Mouse (Mus musculus) heart, embryonic 10.5 days (tissue): ENCODE measurements around the gene Olfr1014. TPM values are rescaled to one million over a fixed set of nuclear protein-coding genes. Genes with fewer than 3 reads are reported as not detected.

Source experiments
- DNase-seq: peaks from one replicate; pipeline ENCODE4 v3.0.0-alpha.2; 2017; ENCODE audit warnings: low spot score
- H3K27ac ChIP-seq: fragments of 300-500 bp; sonication (generic); 2 replicates; pipeline ENCODE4 v1.5.1; 2016; ENCODE audit warnings: mild to moderate bottlenecking
- H3K27me3 ChIP-seq: fragments of 300-500 bp; sonication (generic); 2 replicates; pipeline ENCODE4 v1.6.1; 2016; ENCODE audit warnings: mild to moderate bottlenecking; ENCODE audit not compliant: poor library complexity, insufficient read depth, severe bottlenecking
- H3K36me3 ChIP-seq: fragments of 300-500 bp; sonication (generic); 2 replicates; pipeline ENCODE4 v1.6.1; 2016; ENCODE audit warnings: mild to moderate bottlenecking, moderate library complexity
- H3K4me1 ChIP-seq: fragments of 300-500 bp; sonication (generic); 2 replicates; pipeline ENCODE4 v1.6.1; 2016; ENCODE audit warnings: mild to moderate bottlenecking
- H3K4me3 ChIP-seq: fragments of 300-500 bp; sonication (generic); 2 replicates; pipeline ENCODE4 v1.5.1; 2016; ENCODE audit warnings: mild to moderate bottlenecking, moderate library complexity
- H3K9me3 ChIP-seq: fragments of 300-500 bp; sonication (generic); 2 replicates; pipeline ENCODE4 v1.6.1; 2016; ENCODE audit warnings: mild to moderate bottlenecking, moderate library complexity
- WGBS: fragments of 180-500 bp; shearing (Covaris S2); methylation state at CpG from one replicate; pipeline ENCODE4 v1.1.7; 2016; 5-methylcytosine and 5-hydroxymethylcytosine counted together
- polyA plus RNA-seq: library from polyadenylated mRNA; unstranded; fragments of >200 nt; fragmentation: Nextera tagmentation; extraction: Ambion mirVana; gene quantifications from 2 replicates; pipeline ENCODE4 v1.2.1, GENCODE M21; 2016

Olfr1014 gene
- not detected in 2 replicates for polyA plus RNA-seq

DNA sequence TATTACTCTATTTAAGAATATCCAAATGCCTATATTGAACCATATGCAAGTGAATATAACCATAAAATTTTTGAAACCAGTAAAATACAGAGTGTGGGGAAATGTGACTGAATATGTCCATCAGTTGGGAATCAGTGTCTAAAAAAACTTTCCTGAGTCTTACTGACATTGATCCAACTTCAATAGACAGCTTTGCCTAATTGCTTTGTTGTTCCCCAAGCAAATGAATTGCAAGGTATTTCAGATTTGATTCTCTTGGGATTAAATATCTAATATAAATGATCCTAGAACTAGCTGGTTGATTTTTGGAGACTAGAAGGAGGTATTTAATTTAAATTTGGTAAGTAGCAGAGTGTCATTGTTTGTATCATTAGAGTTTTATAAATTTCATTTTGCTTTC lies at the start of gene Olfr1014:
TSS of gene Olfr1014 (plus strand) at position 301 of the 400 bp plus-strand sequence.
- no peak for DNase-seq
- H3K27me3 ChIP-seq, result no peaks in the 10 kb centered on the region
- no peaks in the 10 kb centered on the region for H3K9me3 ChIP-seq
- H3K4me3 ChIP-seq, result no peak within 1 kb of the TSS
- H3K27ac ChIP-seq, result no peak within 1 kb of the TSS
- H3K4me1 ChIP-seq, result no peaks in the 10 kb centered on the region
- H3K36me3 ChIP-seq, result no peaks in the 10 kb centered on the region

DNA sequence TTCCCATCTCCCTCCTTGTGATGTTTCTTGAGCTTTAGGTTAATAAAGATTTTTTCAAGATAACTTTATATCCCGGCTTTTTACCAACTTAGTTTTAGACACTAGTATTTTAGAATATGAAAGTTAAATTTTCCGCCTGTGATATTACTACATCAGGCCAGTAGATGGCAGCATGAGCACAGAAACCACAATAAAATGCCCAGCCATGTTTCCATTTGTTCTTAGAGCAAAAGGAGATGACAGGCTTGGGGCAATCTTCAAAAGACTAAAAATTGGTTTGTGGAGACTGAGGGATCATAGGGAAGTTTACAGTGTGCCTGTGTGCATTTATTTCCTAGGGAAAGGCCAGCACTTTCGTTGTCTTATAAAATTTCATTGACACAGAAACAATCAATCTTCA lies 46.7 kb upstream of the Olfr1014 start:
- no peaks in the 10 kb centered on the region for H3K36me3 ChIP-seq
- no peaks in the 10 kb centered on the region for H3K9me3 ChIP-seq
- H3K4me3 ChIP-seq, result no peak overlapping the region
- WGBS, result 17% methylated on average over 3 of the region's 3 CpGs
- H3K27ac ChIP-seq, result no peak overlapping the region
- no peaks in the 10 kb centered on the region for H3K4me1 ChIP-seq
- no peaks in the 10 kb centered on the region for H3K27me3 ChIP-seq
- DNase-seq, result no peak

DNA sequence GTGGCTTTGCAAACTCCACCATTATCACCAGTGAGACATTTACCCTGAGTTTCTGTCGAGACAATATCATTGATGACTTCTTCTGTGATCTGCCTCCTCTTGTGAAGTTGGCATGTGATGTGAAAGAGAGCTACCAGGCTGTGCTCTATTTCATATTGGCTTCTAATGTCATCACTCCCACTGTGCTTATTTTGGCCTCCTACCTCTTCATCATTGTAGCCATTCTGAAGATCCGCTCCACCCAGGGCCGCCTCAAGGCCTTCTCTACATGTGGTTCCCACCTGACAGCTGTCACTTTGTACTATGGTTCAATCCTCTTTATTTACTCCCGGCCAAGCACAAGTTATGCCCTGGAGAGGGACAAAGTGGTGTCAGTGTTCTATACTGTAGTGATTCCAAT lies 18.7 kb upstream of the Olfr1014 start:
- no peaks in the 10 kb centered on the region for H3K36me3 ChIP-seq
- H3K9me3 ChIP-seq, result no peaks in the 10 kb centered on the region
- no peak for DNase-seq
- no peak overlapping the region for H3K27ac ChIP-seq
- H3K4me1 ChIP-seq, result no peaks in the 10 kb centered on the region
- H3K4me3 ChIP-seq, result no peak overlapping the region
- no peaks in the 10 kb centered on the region for H3K27me3 ChIP-seq
- 77% methylated on average over 4 of the region's 4 CpGs for WGBS

DNA sequence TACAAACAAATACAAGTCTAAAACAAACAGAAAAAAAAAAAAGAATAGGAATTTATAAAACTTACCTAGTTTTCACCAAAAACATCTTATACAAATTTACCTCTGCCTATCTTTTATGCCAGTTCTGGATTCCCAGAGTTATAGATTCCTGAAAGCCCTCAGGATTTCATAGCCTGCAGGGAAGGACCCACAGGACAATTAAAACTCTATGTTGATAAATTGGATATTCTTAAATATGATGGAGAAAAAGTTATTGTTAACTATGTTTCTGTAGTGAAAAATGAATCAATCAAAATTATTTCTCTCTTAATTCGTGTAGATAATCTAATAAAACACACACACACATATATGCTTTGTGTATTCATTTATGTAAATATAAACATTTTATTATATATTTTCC lies 9.8 kb upstream of the Olfr1014 start, which contains the start of gene Olfr1012:
TSS of gene Olfr1012 (minus strand) at position 101 of the 400 bp plus-strand sequence.
- 67% methylated on average over 1 of the region's 1 CpGs for WGBS
- no peaks in the 10 kb centered on the region for H3K27me3 ChIP-seq
- H3K4me3 ChIP-seq, result no peak within 1 kb of the TSS
- H3K9me3 ChIP-seq, result no peaks in the 10 kb centered on the region
- H3K4me1 ChIP-seq, result no peaks in the 10 kb centered on the region
- H3K27ac ChIP-seq, result no peak within 1 kb of the TSS
- DNase-seq, result no peak
- no peaks in the 10 kb centered on the region for H3K36me3 ChIP-seq

DNA sequence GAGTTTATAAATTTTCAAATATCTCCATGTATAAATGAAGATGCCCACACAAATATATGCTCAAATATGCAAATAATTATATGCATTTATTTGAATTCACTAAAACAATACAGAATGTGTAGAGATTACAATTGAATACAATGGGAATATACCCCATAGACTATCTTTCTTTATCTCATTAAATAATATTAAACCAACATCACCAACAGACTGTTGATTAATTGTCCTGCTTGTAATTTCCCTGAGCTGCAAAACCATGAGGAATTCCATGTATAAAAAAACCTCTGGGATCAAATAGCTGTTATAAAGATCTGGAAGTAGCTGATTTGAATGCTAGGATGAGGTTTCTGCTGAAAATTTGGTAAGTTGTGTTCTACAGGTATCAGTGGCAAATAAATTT lies 5.7 kb upstream of the Olfr1014 start, which contains the start of gene Olfr1013:
TSS of gene Olfr1013 (plus strand) at position 301 of the 400 bp plus-strand sequence.
- Histone ChIP-seq H3K27ac (no peak within 1 kb of the TSS), H3K4me3 (no peak within 1 kb of the TSS), H3K27me3 (no peaks in the 10 kb centered on the region), H3K9me3 (no peaks in the 10 kb centered on the region), H3K36me3 (no peaks in the 10 kb centered on the region), H3K4me1 (no peaks in the 10 kb centered on the region)
- no peak for DNase-seq

DNA sequence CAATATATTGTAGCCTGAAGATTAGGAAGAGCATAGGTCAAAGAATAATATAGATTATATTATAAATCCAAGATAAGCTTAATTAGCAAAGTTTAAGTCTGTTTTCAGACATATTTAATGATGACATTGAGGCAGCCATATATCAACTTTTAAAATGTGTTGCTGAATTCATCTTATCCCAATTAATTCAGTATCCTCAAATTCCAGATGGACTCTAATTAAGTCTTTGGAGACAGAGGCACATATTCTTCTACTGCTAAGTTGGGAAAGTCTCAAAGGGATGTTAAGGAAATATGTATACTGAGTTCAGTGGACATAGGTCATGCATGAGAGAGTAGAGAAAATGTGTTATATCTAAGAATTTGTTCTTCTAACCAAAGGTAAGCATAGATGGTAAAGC lies 9.2 kb downstream of the Olfr1014 start, which contains the start of gene Olfr1015:
TSS of gene Olfr1015 (plus strand) at position 301 of the 400 bp plus-strand sequence.
- no peaks in the 10 kb centered on the region for H3K27me3 ChIP-seq
- no peaks in the 10 kb centered on the region for H3K4me1 ChIP-seq
- no peak within 1 kb of the TSS for H3K4me3 ChIP-seq
- H3K27ac ChIP-seq, result no peak within 1 kb of the TSS
- H3K36me3 ChIP-seq, result no peaks in the 10 kb centered on the region
- H3K9me3 ChIP-seq, result no peaks in the 10 kb centered on the region
- DNase-seq, result no peak

DNA sequence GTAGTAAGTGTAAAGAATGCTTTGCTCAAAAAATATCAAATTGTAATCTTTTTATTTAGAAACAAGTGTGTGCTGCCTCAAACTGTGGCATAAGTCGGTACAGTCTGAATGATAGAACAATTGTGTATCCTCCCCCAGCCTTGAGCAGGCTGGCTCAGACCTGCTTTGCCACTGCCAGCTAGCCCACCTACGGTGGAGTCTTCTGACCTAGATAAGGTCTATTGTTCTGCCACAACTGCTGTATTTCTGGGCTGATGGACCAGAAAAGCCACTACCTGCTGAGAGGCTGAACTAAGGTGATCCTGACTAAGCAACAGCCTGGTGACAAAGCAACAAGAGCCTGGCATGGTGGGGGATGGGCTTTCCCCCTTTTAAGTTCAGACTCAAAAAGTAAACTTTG lies 19.8 kb downstream of the Olfr1014 start:
- DNase-seq, result no peak
- 49% methylated on average over 2 of the region's 2 CpGs for whole genome bisulfite sequencing
- Histone ChIP-seq H3K4me3 (no peak overlapping the region), H3K36me3 (no peaks in the 10 kb centered on the region), H3K27ac (no peak overlapping the region), H3K9me3 (no peaks in the 10 kb centered on the region), H3K27me3 (no peaks in the 10 kb centered on the region), H3K4me1 (no peaks in the 10 kb centered on the region)

DNA sequence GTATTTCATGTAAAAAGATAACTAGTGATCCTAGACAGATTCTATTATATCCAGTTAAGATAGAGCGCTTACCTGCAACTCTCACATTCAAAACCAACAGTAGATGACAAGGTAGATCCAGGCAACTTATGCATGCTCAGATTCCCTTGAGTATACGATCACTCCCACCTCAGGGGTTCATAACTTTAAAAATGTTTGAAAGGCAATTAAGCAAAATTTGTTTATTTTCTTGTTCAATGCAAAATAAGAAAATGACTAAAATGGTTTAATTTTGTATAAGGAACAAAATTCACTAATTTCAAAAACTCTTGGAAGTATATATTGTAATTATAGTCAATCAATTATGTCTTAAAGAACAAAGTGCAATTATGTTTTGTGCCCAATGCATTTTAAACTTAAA lies 29.9 kb downstream of the Olfr1014 start, which contains the start of gene Olfr1016:
TSS of gene Olfr1016 (minus strand) at position 101 of the 400 bp plus-strand sequence.
- WGBS, result 84% methylated on average over 2 of the region's 2 CpGs
- no peak within 1 kb of the TSS for H3K4me3 ChIP-seq
- no peaks in the 10 kb centered on the region for H3K27me3 ChIP-seq
- H3K9me3 ChIP-seq, result no peaks in the 10 kb centered on the region
- no peaks in the 10 kb centered on the region for H3K36me3 ChIP-seq
- H3K4me1 ChIP-seq, result no peaks in the 10 kb centered on the region
- no peak within 1 kb of the TSS for H3K27ac ChIP-seq
- DNase-seq, result no peak

DNA sequence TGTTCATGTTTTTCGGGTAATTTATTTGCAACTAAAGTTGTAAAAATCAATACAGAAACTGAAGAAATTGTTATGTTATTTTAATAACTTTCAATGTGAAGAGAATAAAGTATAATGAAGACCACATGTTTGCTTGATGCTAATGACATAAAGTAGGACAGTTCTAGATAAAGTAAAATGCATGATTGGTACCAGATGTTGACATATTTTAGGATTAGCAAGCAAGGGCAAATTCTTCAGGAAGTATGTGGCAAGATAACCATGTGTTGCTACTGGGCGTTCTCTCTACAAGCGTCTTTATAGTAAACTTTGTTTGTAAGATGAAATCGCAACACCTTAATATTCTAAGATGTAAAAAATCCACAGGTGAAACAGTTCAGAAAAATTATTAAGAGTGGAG lies 32.0 kb downstream of the Olfr1014 start:
- no peaks in the 10 kb centered on the region for H3K9me3 ChIP-seq
- 68% methylated on average over 4 of the region's 4 CpGs for WGBS
- no peak overlapping the region for H3K27ac ChIP-seq
- H3K4me1 ChIP-seq, result no peaks in the 10 kb centered on the region
- no peaks in the 10 kb centered on the region for H3K27me3 ChIP-seq
- H3K36me3 ChIP-seq, result no peaks in the 10 kb centered on the region
- H3K4me3 ChIP-seq, result no peak overlapping the region
- no peak for DNase-seq

DNA sequence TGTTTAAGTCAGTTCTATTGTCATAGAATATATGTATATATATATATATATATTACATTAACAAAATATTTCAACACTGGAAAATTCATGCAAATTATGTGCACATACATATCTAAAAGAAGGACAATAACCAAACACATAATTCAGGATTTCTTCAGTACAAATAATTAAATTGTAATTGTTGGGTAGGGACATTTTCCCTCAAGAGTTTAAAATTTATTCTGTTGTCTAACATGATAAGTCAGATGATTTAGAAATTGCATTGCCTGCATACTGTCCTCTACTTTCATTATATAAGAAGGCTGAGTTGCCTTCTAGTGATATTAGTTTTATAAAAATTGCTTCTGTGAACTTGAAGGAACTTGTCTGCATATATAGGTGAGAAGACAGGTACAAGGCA lies 45.7 kb downstream of the Olfr1014 start, which contains the start of gene Olfr1018:
TSS of gene Olfr1018 (plus strand) at position 301 of the 400 bp plus-strand sequence.
- no peak for DNase-seq
- H3K27ac ChIP-seq, result no peak within 1 kb of the TSS
- H3K27me3 ChIP-seq, result no peaks in the 10 kb centered on the region
- H3K36me3 ChIP-seq, result no peaks in the 10 kb centered on the region
- no peak within 1 kb of the TSS for H3K4me3 ChIP-seq
- H3K9me3 ChIP-seq, result no peaks in the 10 kb centered on the region
- no peaks in the 10 kb centered on the region for H3K4me1 ChIP-seq

Other genes starting within 250 kb of the Olfr1014 start
- not detected in 2 replicates for gene Olfr996, start 193.5 kb upstream of the Olfr1014 start, polyA plus RNA-seq
- gene Olfr998, start 183.8 kb upstream of the Olfr1014 start, polyA plus RNA-seq, result not detected in 2 replicates
- not detected in 2 replicates for gene Olfr1000, start 160.8 kb upstream of the Olfr1014 start, polyA plus RNA-seq
- gene Olfr1002, start 122.0 kb upstream of the Olfr1014 start, polyA plus RNA-seq, result not detected in 2 replicates
- gene Olfr154, start 108.3 kb upstream of the Olfr1014 start, polyA plus RNA-seq, result not detected in 2 replicates
- gene Olfr1006, start 93.9 kb upstream of the Olfr1014 start, polyA plus RNA-seq, result not detected in 2 replicates
- gene Olfr1008, start 83.3 kb upstream of the Olfr1014 start, polyA plus RNA-seq, result not detected in 2 replicates
- gene Olfr1009, start 57.3 kb upstream of the Olfr1014 start, polyA plus RNA-seq, result not detected in 2 replicates
- not detected in 2 replicates for gene Olfr1012, start 9.9 kb upstream of the Olfr1014 start, polyA plus RNA-seq
- not detected in 2 replicates for gene Olfr1013, start 5.6 kb upstream of the Olfr1014 start, polyA plus RNA-seq
- gene Olfr1015, start 9.3 kb downstream of the Olfr1014 start, polyA plus RNA-seq, result not detected in 2 replicates
- not detected in 2 replicates for gene Olfr1016, start 29.8 kb downstream of the Olfr1014 start, polyA plus RNA-seq
- gene Olfr1018, start 45.8 kb downstream of the Olfr1014 start, polyA plus RNA-seq, result not detected in 2 replicates
- gene Olfr1019, start 72.8 kb downstream of the Olfr1014 start, polyA plus RNA-seq, result not detected in 2 replicates
- gene Olfr1020, start 74.3 kb downstream of the Olfr1014 start, polyA plus RNA-seq, result not detected in 2 replicates
- gene Olfr1022, start 95.9 kb downstream of the Olfr1014 start, polyA plus RNA-seq, result not detected in 2 replicates
- not detected in 2 replicates for gene Olfr1023, start 112.9 kb downstream of the Olfr1014 start, polyA plus RNA-seq
- not detected in 2 replicates for gene Olfr1024, start 132.3 kb downstream of the Olfr1014 start, polyA plus RNA-seq
- gene Olfr1025-ps1, start 142.5 kb downstream of the Olfr1014 start, polyA plus RNA-seq, result not detected in 2 replicates
- gene Olfr1026, start 148.8 kb downstream of the Olfr1014 start, polyA plus RNA-seq, result not detected in 2 replicates
- not detected in 2 replicates for gene Olfr1028, start 177.7 kb downstream of the Olfr1014 start, polyA plus RNA-seq
- not detected in 2 replicates for gene Olfr1029, start 201.2 kb downstream of the Olfr1014 start, polyA plus RNA-seq
- gene Olfr1030, start 206.6 kb downstream of the Olfr1014 start, polyA plus RNA-seq, result not detected in 2 replicates
- not detected in 2 replicates for gene Olfr1031, start 217.6 kb downstream of the Olfr1014 start, polyA plus RNA-seq
- not detected in 2 replicates for gene Olfr1032, start 232.8 kb downstream of the Olfr1014 start, polyA plus RNA-seq
- gene Olfr1033, start 247.9 kb downstream of the Olfr1014 start, polyA plus RNA-seq, result 0.21 TPM in 1 of 2 replicates, not detected in the other